Mouse (Mus musculus): ENCODE data around the gene Cryl1. TPM values are rescaled to one million over a fixed set of nuclear protein-coding genes. Genes with fewer than 3 reads are reported as not detected.

The Cryl1 gene
- polyA plus RNA-seq, 1 experiment from 2014 or later: 12.2 TPM

GRCm38 (mm10) chr14:57344781-57345492 lies 53.4 kb downstream of the Cryl1 start:
- Histone ChIP-seq H3K4me2 (0 out of 2 replicates have a peak overlapping the region, but pooled peaks have one; percentile 17), H3K36me3 (no peaks in the 10 kb centered on the region)

DNA sequence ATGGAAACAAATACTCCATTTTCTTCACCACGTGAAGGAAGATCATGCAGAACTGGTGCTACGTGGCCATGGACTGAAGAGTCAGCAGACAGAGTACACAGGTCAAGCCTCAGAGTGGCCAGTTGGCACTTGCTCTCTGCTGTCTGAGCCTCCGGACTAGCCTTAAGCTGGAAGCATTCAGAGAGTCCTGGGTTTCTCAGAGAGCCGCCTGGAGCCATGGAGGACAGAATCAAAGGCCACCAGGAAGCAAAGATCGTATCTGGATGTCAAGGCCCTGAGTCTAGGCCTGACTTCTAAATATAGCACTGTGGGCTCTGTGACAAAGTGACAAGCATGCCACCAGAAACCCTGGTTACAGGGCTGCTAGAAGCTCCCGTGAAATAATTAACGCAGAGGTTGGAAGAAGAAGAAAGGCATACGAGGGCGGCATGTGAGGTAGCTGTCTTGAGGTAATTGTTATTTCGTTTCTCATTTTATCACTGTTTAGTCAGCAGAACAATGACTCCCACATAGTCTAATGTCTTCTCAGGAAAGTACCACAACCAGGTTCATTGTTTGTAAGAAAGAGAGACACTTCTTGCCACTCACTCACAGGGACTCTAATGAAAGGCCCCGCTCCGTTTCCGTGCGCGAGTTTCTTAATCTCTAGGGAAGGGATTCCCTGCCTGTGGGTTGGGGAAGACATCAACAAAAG lies 55.1 kb downstream of the Cryl1 start:
- Histone ChIP-seq H3K4me3 (replicated peaks) (no peak overlapping the region), H3K27ac (replicated peaks) (no peak overlapping the region), H3K9me3 (replicated peaks) (no peaks in the 10 kb centered on the region), H3K9ac (replicated peaks) (no peak overlapping the region), H3K27me3 (replicated peaks) (no peaks in the 10 kb centered on the region), H3K4me1 (peaks cover 2% of the 10 kb centered on the region; the same call in 1 of the 2 replicates), H3K4me2 (no peak overlapping the region), H3K36me3 (no peaks in the 10 kb centered on the region)
- WGBS: 40% methylated on average over 15 of the region's 15 CpGs
- ATAC-seq (ENCODE audit: low FRiP score): no peak

More at GRCm38 (mm10) chr14:57344781-57345492, 53.4 kb downstream of the Cryl1 start:
- H3K4me3 ChIP-seq (replicated peaks): no peak overlapping the region
- H3K4me1 ChIP-seq: peaks cover 2% of the 10 kb centered on the region; the same call in 1 of the 2 replicates
- WGBS: 78% methylated on average over 25 of the region's 25 CpGs
- ATAC-seq (ENCODE audit: low FRiP score): no peak
- H3K27me3 ChIP-seq (replicated peaks): no peaks in the 10 kb centered on the region
- H3K9ac ChIP-seq (replicated peaks): no peak overlapping the region
- H3K27ac ChIP-seq (replicated peaks): 0 out of 2 replicates have a peak overlapping the region, but pooled peaks have one; percentile 1
- no peaks in the 10 kb centered on the region for H3K9me3 ChIP-seq (replicated peaks)

GRCm38 (mm10) chr14:57342316-57343055 lies 55.8 kb downstream of the Cryl1 start:
- 75% methylated on average over 6 of the region's 6 CpGs for WGBS
- Histone ChIP-seq H3K27ac (replicated peaks) (no peak overlapping the region), H3K4me3 (replicated peaks) (no peak overlapping the region), H3K4me2 (no peak overlapping the region), H3K4me1 (peaks cover 2% of the 10 kb centered on the region; the same call in 1 of the 2 replicates), H3K27me3 (replicated peaks) (no peaks in the 10 kb centered on the region), H3K36me3 (no peaks in the 10 kb centered on the region), H3K9me3 (replicated peaks) (no peaks in the 10 kb centered on the region), H3K9ac (replicated peaks) (no peak overlapping the region)
- no peak for ATAC-seq (ENCODE audit: low FRiP score)

- H3K27ac ChIP-seq (replicated peaks): no peak overlapping the region
- H3K4me3 ChIP-seq (replicated peaks): no peak overlapping the region
- H3K4me2 ChIP-seq: no peak overlapping the region
- no peaks in the 10 kb centered on the region for H3K36me3 ChIP-seq
- no peaks in the 10 kb centered on the region for H3K9me3 ChIP-seq (replicated peaks)
- WGBS: 61% methylated on average over 6 of the region's 6 CpGs
- H3K4me1 ChIP-seq: peaks cover 2% of the 10 kb centered on the region; the same call in 1 of the 2 replicates
- ATAC-seq (ENCODE audit: low FRiP score): no peak
- no peak overlapping the region for H3K9ac ChIP-seq (replicated peaks)
- no peaks in the 10 kb centered on the region for H3K27me3 ChIP-seq (replicated peaks)
Observed at GRCm38 (mm10) chr14:57338666-57339065, 59.7 kb downstream of the Cryl1 start.

- no peak for ATAC-seq (ENCODE audit: low FRiP score)
- no peaks in the 10 kb centered on the region for H3K27me3 ChIP-seq (replicated peaks)
- WGBS: 76% methylated on average over 6 of the region's 6 CpGs
- H3K9ac ChIP-seq (replicated peaks): no peak overlapping the region
- no peak overlapping the region for H3K4me2 ChIP-seq
- H3K9me3 ChIP-seq (replicated peaks): no peaks in the 10 kb centered on the region
- H3K36me3 ChIP-seq: no peaks in the 10 kb centered on the region
- no peak overlapping the region for H3K27ac ChIP-seq (replicated peaks)
- no peak overlapping the region for H3K4me3 ChIP-seq (replicated peaks)
- no peaks in the 10 kb centered on the region for H3K4me1 ChIP-seq
Observed at GRCm38 (mm10) chr14:57334833-57335232, 63.5 kb downstream of the Cryl1 start.

DNA sequence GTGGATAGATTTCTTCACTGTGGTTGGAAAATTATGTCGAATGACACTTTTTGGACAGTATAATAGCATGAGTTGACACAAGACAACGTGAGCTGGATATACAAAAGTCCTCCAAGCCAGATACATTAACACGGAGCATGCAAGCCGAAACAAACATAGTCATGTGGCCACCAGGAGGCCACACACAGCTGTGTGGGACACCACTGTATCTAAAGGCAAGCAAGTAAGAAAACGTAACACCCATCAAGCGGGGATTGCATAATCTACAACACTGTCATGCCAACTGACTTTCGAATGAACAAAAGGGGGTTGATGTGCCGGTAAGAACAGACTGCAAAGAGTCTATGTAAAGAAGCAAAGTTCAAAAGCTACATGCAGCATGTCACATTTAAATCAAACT lies 65.8 kb downstream of the Cryl1 start:
- no peaks in the 10 kb centered on the region for H3K27me3 ChIP-seq (replicated peaks)
- no peaks in the 10 kb centered on the region for H3K9me3 ChIP-seq (replicated peaks)
- no peak overlapping the region for H3K4me3 ChIP-seq (replicated peaks)
- no peaks in the 10 kb centered on the region for H3K36me3 ChIP-seq
- ATAC-seq (ENCODE audit: low FRiP score): no peak
- no peaks in the 10 kb centered on the region for H3K4me1 ChIP-seq
- H3K9ac ChIP-seq (replicated peaks): no peak overlapping the region
- no peak overlapping the region for H3K4me2 ChIP-seq
- WGBS: 90% methylated on average over 8 of the region's 8 CpGs
- H3K27ac ChIP-seq (replicated peaks): no peak overlapping the region

DNA sequence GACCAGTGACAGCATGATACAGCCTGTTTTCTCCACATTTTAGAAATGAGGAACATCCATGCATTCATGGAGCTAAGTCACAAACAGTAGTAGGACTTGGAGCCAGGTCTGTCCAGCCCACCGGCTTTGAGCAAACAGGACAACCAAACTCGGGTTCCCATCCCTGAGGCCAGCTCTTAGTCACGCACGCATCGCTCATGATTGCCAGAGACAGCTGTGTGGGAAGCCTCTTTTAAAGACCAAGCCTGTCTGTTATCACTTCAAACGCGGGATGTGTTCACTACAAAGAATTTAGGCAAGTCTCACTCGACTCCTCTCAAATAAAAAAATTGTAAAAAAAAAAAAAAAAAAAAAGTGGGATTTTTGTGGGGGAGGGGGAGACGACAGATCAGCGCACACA lies 67.2 kb downstream of the Cryl1 start:
- no peaks in the 10 kb centered on the region for H3K36me3 ChIP-seq
- no peak overlapping the region for H3K4me3 ChIP-seq (replicated peaks)
- H3K27me3 ChIP-seq (replicated peaks): no peaks in the 10 kb centered on the region
- no peak overlapping the region for H3K27ac ChIP-seq (replicated peaks)
- H3K9me3 ChIP-seq (replicated peaks): no peaks in the 10 kb centered on the region
- no peak overlapping the region for H3K4me2 ChIP-seq
- H3K4me1 ChIP-seq: no peaks in the 10 kb centered on the region
- WGBS: 90% methylated on average over 10 of the region's 10 CpGs
- ATAC-seq (ENCODE audit: low FRiP score): no peak
- no peak overlapping the region for H3K9ac ChIP-seq (replicated peaks)

DNA sequence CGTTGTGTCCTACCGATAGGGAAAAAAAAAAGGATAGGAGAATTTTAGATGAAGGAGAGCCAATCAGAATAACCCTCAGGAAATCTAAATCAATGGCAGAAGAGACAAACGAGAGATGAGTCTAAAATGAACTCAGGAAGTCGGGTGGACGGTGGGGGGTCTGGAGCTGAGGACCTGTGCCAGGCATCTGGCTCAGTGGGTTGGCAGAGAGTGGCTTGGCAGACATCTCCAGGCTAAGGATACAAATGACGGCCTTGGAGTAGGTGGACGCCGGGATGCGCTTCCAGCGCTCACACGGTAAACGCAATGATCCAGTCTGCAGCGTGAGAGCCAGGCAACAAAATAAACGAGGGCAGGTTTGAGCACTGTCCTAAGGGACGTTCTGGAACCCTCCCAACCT lies 68.7 kb downstream of the Cryl1 start:
- no peaks in the 10 kb centered on the region for H3K9me3 ChIP-seq (replicated peaks)
- WGBS: 79% methylated on average over 15 of the region's 15 CpGs
- no peaks in the 10 kb centered on the region for H3K27me3 ChIP-seq (replicated peaks)
- no peak for ATAC-seq (ENCODE audit: low FRiP score)
- H3K4me1 ChIP-seq: no peaks in the 10 kb centered on the region
- no peak overlapping the region for H3K9ac ChIP-seq (replicated peaks)
- no peak overlapping the region for H3K4me3 ChIP-seq (replicated peaks)
- H3K27ac ChIP-seq (replicated peaks): no peak overlapping the region
- no peaks in the 10 kb centered on the region for H3K36me3 ChIP-seq
- H3K4me2 ChIP-seq: no peak overlapping the region

DNA sequence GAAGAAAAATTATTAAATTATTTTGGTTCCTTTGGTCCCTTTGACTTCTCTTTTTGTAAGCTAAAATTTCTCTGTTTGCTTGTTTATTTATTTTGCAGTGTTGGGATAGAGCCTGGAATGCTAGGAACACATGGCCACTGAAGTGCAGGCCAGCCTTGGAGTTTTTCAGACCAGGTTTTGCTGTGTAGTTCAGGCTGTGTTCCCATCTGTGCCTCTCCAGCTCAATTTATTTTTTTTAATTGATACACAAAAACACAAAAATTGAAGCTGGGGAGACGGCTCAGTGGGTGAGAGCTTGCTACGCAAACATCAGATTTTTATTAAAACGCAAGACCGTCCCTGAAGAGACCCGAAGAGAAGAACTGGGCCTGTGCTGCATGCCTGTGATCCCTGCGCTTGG lies 71.6 kb downstream of the Cryl1 start:
- no peak overlapping the region for H3K4me3 ChIP-seq (replicated peaks)
- no peaks in the 10 kb centered on the region for H3K4me1 ChIP-seq
- no peak overlapping the region for H3K4me2 ChIP-seq
- H3K9me3 ChIP-seq (replicated peaks): no peaks in the 10 kb centered on the region
- no peak overlapping the region for H3K9ac ChIP-seq (replicated peaks)
- H3K27ac ChIP-seq (replicated peaks): no peak overlapping the region
- no peak for ATAC-seq (ENCODE audit: low FRiP score)
- H3K27me3 ChIP-seq (replicated peaks): no peaks in the 10 kb centered on the region
- WGBS: 88% methylated on average over 6 of the region's 6 CpGs
- H3K36me3 ChIP-seq: no peaks in the 10 kb centered on the region

- no peaks in the 10 kb centered on the region for H3K27me3 ChIP-seq (replicated peaks)
- no peaks in the 10 kb centered on the region for H3K36me3 ChIP-seq
- WGBS: 95% methylated on average over 1 of the region's 1 CpGs
- ATAC-seq (ENCODE audit: low FRiP score): no peak
- no peak overlapping the region for H3K27ac ChIP-seq (replicated peaks)
- 0 out of 2 replicates have a peak, but pooled peaks cover 4% of the 10 kb centered on the region for H3K4me1 ChIP-seq
- no peak overlapping the region for H3K4me3 ChIP-seq (replicated peaks)
- H3K9me3 ChIP-seq (replicated peaks): no peaks in the 10 kb centered on the region
- H3K9ac ChIP-seq (replicated peaks): no peak overlapping the region
- H3K4me2 ChIP-seq: no peak overlapping the region
Observed at GRCm38 (mm10) chr14:57318812-57319211, 79.5 kb downstream of the Cryl1 start.

- ATAC-seq (ENCODE audit: low FRiP score): no peak
- H3K4me1 ChIP-seq: 0 out of 2 replicates have a peak, but pooled peaks cover 4% of the 10 kb centered on the region
Observed at GRCm38 (mm10) chr14:57316662-57317600, 81.4 kb downstream of the Cryl1 start.

More at GRCm38 (mm10) chr14:57316662-57317600, 81.4 kb downstream of the Cryl1 start:
- H3K4me3 ChIP-seq (replicated peaks): no peak overlapping the region
- H3K27ac ChIP-seq (replicated peaks): no peak overlapping the region
- no peak overlapping the region for H3K4me2 ChIP-seq
- H3K27me3 ChIP-seq (replicated peaks): no peaks in the 10 kb centered on the region
- H3K9me3 ChIP-seq (replicated peaks): no peaks in the 10 kb centered on the region
- WGBS: 74% methylated on average over 16 of the region's 16 CpGs
- H3K36me3 ChIP-seq: no peaks in the 10 kb centered on the region
- H3K9ac ChIP-seq (replicated peaks): no peak overlapping the region
